Mouse (Mus musculus): ENCODE data around the gene Agap1.

Gene Agap1

GRCm38 (mm10) chr1:89706862-89707261 lies 252.3 kb downstream of the Agap1 start:
- DNase-seq (ENCODE audit: extremely low spot score, low spot score): no peak

GRCm38 (mm10) chr1:89707756-89708480 lies 253.3 kb downstream of the Agap1 start:
- DNase-seq (ENCODE audit: extremely low spot score, low spot score): no peak

- DNase-seq (ENCODE audit: extremely low spot score, low spot score): no peak
Observed at GRCm38 (mm10) chr1:89709824-89710223, 255.2 kb downstream of the Agap1 start.

- no peak for DNase-seq (ENCODE audit: extremely low spot score, low spot score)
Observed at GRCm38 (mm10) chr1:89713681-89714080, 259.1 kb downstream of the Agap1 start.

GRCm38 (mm10) chr1:89714165-89714980 lies 259.8 kb downstream of the Agap1 start:
- DNase-seq (ENCODE audit: extremely low spot score, low spot score): no peak

- DNase-seq (ENCODE audit: extremely low spot score, low spot score): no peak
Observed at GRCm38 (mm10) chr1:89716234-89716633, 261.6 kb downstream of the Agap1 start.

GRCm38 (mm10) chr1:89717100-89717499 lies 262.5 kb downstream of the Agap1 start:
- DNase-seq (ENCODE audit: extremely low spot score, low spot score): no peak

GRCm38 (mm10) chr1:89718782-89719403 lies 264.3 kb downstream of the Agap1 start:
- no peak for DNase-seq (ENCODE audit: extremely low spot score, low spot score)

GRCm38 (mm10) chr1:89724141-89724540 lies 269.5 kb downstream of the Agap1 start:
- DNase-seq (ENCODE audit: extremely low spot score, low spot score): no peak

GRCm38 (mm10) chr1:89724555-89724954 lies 269.9 kb downstream of the Agap1 start:
- DNase-seq (ENCODE audit: extremely low spot score, low spot score): no peak

- no peak for DNase-seq (ENCODE audit: extremely low spot score, low spot score)
Observed at GRCm38 (mm10) chr1:89724957-89725356, 270.4 kb downstream of the Agap1 start.

- DNase-seq (ENCODE audit: extremely low spot score, low spot score): no peak
Observed at GRCm38 (mm10) chr1:89728481-89728880, 273.9 kb downstream of the Agap1 start.

- no peak for DNase-seq (ENCODE audit: extremely low spot score, low spot score)
Observed at GRCm38 (mm10) chr1:89730589-89731195, 276.1 kb downstream of the Agap1 start.

GRCm38 (mm10) chr1:89734368-89734767 lies 279.8 kb downstream of the Agap1 start:
- DNase-seq (ENCODE audit: extremely low spot score, low spot score): no peak

- DNase-seq (ENCODE audit: extremely low spot score, low spot score): no peak
Observed at GRCm38 (mm10) chr1:89735146-89735545, 280.5 kb downstream of the Agap1 start.

GRCm38 (mm10) chr1:89736021-89736420 lies 281.4 kb downstream of the Agap1 start:
- DNase-seq (ENCODE audit: extremely low spot score, low spot score): no peak

- no peak for DNase-seq (ENCODE audit: extremely low spot score, low spot score)
Observed at GRCm38 (mm10) chr1:89739067-89739774, 284.6 kb downstream of the Agap1 start.

GRCm38 (mm10) chr1:89739775-89740099 lies 285.1 kb downstream of the Agap1 start:
- DNase-seq (ENCODE audit: extremely low spot score, low spot score): no peak

GRCm38 (mm10) chr1:89742359-89742758 lies 287.8 kb downstream of the Agap1 start:
- DNase-seq (ENCODE audit: extremely low spot score, low spot score): no peak

- no peak for DNase-seq (ENCODE audit: extremely low spot score, low spot score)
Observed at GRCm38 (mm10) chr1:89746171-89746570, 291.6 kb downstream of the Agap1 start.

- no peak for DNase-seq (ENCODE audit: extremely low spot score, low spot score)
Observed at GRCm38 (mm10) chr1:89749666-89750065, 295.1 kb downstream of the Agap1 start.
